Mouse (Mus musculus) G1E-ER4 (cell line): ENCODE results near the gene Pde3a. TPM values are rescaled to one million over a fixed set of nuclear protein-coding genes. Genes with fewer than 3 reads are reported as not detected.

Experiments used
- GATA1 ChIP-seq: IDR thresholded peaks from one replicate; pipeline ENCODE4 v1.8.0; 2012; ENCODE audit warnings: low read length, inconsistent platforms
- polyA plus RNA-seq: library from polyadenylated mRNA; stranded (reverse); fragments of >175 nt; gene quantifications from 2 replicates; pipeline ENCODE4 v1.2.3, GENCODE M21; 2012

Pde3a gene
- polyA plus RNA-seq, 1 experiment: not detected

DNA sequence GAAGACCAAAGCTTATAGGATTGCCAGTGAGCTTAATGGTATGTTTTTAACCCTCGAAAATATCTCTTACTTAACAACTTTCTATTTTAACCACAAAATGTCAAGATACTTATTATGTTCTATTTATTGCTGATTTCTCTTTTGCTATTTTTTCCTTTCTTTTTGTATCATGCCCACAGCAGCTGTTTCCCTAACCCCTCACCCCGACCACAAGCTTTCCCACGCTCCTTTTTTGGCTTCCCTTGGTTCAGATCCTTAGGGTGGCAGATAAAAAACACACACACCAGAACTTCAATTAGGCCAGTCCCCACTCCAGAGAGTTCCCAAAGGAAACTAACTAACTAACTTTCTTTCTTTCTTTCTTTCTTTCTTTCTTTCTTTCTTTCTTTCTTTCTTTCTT lies 46.2 kb downstream of the Pde3a start:
- TF ChIP-seq GATA1: no peak

DNA sequence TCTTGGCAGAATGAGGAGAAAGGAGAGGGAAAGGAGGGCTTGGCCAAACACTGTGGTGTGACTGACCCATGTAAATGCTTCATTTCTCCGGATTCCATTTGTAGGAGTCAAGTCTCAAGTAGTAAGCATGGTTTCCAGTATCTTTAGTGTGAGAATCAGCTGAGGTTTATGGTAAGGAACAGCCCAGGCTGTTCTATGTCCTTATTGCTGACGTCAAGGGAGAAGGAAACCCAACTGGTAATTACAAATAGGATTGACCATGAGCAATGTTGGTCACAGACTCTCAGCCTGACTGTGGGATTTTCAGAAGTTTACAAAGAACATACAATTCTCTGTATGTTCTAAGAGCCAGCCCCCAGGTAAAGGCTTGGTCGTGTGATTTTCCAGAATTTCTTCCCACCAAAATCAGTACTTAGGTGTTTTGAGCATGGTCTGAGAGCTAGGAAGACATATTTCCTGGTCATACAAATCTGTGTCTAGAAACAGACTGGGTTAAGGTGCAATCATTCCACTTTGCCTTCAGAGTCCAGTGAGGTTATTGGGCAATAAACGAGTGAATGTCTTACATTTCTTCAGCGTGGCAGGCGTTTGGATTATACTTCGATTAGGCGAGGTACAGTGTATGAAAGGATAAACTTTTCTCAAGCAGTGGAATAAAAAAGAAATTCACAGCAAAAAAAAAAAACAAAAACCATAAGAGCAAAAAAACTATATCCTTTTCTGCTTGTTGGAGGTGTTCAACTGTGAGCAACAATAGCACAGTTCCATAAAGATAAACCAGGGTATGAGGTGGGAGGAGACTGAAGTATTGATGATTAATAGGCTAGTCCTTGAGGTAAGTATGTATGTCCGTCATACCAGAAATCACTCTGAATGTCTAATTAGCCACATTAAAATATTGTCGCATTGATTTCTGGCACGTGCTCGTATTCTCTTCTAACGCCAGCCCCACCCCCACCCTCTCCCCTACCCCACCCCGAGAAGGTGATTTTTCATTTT lies 53.0 kb downstream of the Pde3a start:
- no peak for TF ChIP-seq GATA1

DNA sequence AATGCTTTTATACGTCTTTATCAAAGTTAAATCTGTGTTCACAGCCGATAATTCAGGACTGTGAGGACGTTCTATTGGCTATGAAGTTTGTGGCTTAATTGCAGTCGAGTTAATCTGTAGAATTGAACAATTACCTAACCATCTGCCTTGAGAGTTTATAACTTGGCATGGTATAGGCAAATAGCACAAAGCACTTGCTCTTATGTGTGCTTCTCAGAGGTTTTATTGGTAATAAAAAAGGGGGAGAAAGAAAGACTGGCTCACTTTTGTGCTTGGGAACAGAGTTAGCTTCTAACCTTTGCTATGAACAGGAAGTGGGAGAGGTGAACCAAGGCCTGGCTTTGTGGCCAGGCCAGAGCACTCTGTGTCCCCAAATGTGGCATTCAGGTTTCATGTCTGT lies 53.8 kb downstream of the Pde3a start:
- TF ChIP-seq GATA1: no peak

DNA sequence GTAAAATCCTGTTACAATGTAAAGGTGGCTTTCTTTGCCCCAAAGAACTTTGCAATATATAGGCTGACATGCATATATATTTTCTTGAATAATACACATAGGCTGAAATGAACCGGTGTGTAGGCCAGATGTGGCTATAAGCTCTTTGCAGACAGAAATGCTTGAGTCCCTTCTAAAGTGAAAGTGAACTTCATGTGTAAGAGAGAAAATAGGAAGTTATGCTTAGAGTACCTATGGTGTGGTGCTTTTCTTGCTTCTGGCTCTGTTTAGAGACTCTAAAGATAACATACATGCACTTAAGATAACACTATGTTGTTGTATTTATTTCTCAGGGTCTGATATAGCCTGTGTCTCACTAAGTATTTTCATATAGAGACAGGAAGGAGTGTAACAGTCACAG lies 58.3 kb downstream of the Pde3a start:
- no peak for TF ChIP-seq GATA1

GRCm38 (mm10) chr6:141308451-141308850 lies 59.4 kb downstream of the Pde3a start:
- TF ChIP-seq GATA1: no peak

- TF ChIP-seq GATA1: no peak
Measured at GRCm38 (mm10) chr6:141309872-141310271, 60.8 kb downstream of the Pde3a start.

- TF ChIP-seq GATA1: no peak
Measured at GRCm38 (mm10) chr6:141310351-141310750, 61.3 kb downstream of the Pde3a start.

GRCm38 (mm10) chr6:141311615-141312014 lies 62.5 kb downstream of the Pde3a start:
- TF ChIP-seq GATA1: no peak

DNA sequence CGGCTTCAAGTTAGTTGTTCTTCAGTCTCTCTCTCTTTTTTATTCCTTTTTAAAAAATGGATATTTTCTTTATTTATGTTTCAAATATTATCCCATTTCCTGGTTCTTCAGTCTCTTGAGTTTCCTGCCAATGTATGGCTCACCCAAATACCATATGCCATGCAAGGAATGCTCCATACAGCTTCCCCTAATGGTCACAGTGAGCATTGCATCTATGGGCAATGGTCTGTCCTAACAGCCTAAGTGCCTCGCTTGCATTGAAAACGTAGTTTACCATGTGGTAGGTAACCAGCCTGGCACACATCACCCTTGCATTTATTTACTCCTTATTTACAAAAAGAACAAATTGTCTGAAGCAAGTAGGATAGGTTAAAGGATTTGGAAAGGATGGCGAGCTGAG lies 64.0 kb downstream of the Pde3a start:
- no peak for TF ChIP-seq GATA1

- no peak for TF ChIP-seq GATA1
Measured at GRCm38 (mm10) chr6:141318440-141318839, 69.4 kb downstream of the Pde3a start.

GRCm38 (mm10) chr6:141321253-141321652 lies 72.2 kb downstream of the Pde3a start:
- no peak for TF ChIP-seq GATA1

DNA sequence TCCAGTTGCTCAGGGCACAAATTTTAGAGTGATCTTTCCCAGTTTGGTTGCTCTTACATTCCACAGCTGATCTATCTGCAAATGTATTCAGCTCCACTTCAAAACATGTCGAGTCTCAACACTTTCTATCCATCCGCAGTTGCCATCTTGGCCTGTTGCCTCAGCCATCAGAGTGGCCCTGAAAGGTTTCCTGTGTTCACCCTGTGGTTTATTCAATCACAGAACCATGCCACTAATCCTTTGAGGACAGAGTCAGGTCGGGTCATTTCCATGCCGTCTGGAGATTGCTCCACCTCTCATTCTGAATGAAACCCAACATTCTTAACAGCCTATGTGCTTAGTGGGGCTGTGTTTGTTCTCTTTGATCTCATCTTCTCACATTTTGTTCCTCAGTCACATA lies 73.9 kb downstream of the Pde3a start:
- TF ChIP-seq GATA1: no peak

DNA sequence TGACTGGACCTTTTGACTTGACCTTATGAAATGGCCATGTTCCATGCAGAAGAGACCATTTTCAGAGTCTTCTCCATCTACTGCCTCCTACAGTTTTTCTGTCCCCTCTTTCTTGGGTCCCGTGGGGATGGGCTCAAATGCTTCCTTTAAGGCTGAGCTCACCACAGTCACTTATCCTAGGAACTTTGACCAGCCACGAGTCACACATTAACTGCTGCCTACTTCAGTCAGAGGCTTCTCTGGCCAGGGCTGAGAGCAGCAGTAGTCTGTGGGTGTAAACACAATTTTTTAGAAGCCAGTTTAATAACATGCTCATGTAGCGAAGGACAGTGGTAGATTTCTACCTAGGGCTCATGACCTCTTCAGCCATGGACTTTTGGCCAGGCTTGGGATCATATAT lies 79.0 kb downstream of the Pde3a start:
- no peak for TF ChIP-seq GATA1

DNA sequence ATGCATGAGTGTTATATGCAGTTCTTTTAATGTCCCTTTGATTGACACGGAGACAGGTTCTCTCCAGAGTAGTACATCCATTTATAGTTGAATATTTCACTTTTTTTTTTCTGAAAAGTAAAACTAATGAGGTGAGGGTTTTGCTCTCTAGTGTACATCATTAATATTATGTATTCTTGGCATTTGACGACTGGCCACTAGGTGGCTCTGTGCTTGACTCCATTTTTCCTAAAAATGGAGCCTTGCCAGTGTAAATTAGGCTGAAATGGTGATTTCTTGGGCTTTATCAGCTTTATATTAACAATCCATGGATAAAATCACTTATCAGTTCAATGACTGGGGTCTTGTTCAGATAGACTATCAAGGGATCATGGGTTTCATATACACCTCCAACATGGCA lies 82.4 kb downstream of the Pde3a start:
- no peak for TF ChIP-seq GATA1

GRCm38 (mm10) chr6:141332613-141333165 lies 83.6 kb downstream of the Pde3a start:
- no peak for TF ChIP-seq GATA1

DNA sequence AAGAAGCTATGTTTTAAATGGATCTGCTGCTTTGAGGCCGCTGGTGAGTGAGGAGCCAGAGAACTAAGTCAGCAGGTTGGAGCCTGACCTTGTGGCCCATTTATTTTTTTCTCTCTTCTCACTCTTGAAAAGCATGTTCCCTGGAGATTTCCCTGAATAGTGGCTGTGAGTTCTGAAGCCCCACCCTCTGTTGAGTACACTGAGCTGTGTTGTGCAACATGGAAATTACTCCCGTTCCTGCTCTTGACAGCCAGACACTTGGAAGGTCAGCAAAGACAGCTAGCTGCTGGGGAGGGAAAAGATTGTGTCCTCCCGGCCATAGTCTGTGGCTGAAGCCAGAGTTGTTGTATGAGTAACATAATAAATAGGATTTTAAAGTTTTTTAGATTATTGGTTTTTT lies 84.2 kb downstream of the Pde3a start:
- no peak for TF ChIP-seq GATA1

GRCm38 (mm10) chr6:141335878-141336277 lies 86.8 kb downstream of the Pde3a start:
- no peak for TF ChIP-seq GATA1
